Mouse (Mus musculus) brain, embryonic 18.5 days (tissue): ENCODE measurements around the gene Trpm7.
A peak's percentile ranks its signal among the peaks of the same experiment; 100 is the strongest.
"Not testable (repeated sequence)": the region's sequence is repeated elsewhere in the genome, so short reads cannot be mapped to it uniquely, and the experiment has no call there.

ENCODE experiments used
- DNase-seq: peaks from one replicate; pipeline ENCODE4 v3.0.0-alpha.2; 2012; ENCODE audit warnings: low read depth, low spot score

Gene Trpm7

GRCm38 (mm10) chr2:126875871-126876796 lies at the start of gene Trpm7:
Gene Trpm7 (minus strand): TSS chr2:126876230.
- peak; percentile 81 for DNase-seq

DNA sequence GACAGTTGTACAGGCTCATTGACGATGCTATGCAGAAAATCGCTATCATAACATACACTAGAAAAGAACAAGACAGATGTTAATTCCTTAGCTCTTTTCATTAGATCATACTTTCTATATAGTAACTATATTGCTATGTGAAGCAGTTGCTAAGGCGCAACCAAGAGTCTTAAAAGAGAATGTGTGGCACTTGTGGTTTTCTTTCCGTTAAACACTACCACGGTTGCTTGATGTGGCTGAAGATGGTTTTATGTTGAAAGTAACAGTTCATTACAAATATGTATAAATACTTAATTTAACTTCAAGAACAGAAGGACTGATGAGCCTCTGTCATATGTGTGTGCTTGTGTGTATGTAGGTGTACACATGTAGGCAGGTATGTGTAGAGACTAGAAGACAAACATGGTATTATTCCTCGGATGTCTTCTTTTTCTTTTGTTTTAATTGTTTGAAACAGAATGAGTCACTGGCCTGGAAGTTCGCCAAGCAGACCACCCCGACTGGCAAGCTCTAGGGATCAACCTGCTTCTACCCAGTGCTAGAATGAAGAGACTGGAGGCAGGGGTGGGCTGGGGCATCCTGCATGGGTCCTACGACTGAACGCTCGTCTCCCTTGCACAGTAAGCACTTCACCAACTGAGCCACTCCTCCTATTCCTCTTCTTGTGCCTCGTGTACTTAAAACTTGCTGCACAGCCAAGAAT lies 44.5 kb upstream of the Trpm7 start:
- DNase-seq, result no peak

DNA sequence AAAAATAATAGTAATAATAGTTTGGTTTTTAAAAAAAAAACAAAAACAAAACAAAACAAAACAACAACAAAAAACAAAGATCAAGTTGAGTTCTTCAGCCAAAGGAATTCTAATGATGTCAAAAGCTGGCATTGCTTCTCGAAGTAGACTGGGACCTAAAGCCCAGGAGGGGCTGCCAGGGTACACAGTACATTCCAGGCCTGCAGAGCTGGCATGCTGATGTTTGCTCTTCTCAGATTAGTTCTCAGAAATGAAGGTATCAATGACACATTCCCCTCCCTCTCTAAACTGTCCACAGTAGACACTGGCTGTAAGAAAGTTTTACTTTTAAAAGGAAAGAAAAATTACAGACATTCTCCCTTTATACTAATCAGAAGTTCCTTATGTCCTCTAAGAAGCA lies 40.2 kb upstream of the Trpm7 start:
- DNase-seq, result no peak

DNA sequence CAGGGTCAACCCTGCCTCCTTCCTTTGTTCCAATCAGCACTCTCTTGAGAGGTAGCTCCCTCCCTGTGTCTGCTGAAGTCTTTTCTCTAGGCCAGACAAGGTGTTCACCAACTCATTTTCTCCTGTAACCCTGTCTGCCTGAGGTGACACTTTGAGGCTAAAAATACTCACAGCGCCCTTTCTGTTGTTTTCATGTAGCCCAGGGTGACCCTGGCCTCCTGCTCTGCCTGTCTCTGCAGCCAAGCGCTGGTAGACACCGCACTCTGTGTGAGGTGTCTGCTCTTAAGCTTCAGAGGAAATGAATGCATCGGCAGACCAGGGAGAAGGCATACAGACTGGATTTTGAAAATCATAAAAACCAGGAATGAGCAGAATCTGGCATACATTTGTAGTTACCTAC lies 38.1 kb upstream of the Trpm7 start:
- DNase-seq, result no peak

DNA sequence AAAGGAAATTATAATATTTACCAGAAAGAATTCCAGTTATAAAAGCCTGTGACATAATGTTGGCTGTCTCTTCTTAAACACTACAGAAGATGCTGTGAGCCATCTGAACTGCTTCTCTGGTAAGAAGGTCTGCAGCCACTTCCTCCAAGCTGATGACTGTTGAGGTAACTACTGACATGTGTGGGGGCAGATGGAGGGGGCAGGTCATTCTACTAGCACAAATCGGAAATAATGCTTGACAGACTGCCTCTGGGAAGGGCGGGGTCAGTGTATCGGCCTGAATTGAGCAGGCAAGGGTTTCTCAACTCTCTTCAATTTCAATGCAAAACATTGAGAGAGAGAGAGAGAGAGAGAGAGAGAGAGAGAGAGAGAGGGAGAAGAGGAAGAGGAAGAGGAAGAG lies 28.1 kb upstream of the Trpm7 start:
- no peak for DNase-seq

DNA sequence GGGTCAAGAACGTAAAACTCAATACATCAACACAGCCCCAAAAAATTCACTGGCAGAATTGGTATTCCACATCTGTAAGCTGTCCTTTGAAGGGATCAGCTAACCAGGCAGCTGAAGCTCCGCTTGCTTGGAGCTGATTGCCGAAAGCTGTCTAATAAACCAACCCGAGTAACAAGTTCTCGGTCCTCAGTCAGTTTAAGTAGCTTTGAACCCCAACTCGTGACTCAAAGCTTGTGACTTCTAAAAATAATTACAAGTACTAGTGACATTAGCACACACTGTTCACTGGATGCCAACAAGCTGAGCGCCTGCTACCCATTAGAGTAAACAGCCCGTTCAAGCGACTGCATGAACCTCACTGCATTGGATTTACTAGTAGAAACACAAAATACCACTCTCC lies 21.5 kb upstream of the Trpm7 start:
- no peak for DNase-seq

DNA sequence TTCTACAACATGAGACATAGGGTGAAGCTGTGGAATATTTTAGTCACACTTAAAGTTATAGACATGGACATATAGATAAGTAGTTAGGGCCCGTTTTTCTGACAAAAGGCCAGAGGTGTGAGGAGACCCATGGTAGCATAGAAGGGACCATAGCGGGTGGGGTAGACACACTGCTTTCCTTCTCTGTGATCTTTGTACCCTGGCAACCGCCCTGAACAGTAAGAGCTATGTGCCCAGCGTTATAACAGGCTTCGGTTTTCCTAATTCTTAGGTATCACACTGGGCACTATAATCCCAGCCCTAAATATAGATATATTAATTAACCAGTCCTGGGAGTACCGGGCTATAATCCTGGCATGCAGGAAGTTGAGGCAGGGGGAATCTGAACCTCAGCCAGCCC lies 20.9 kb upstream of the Trpm7 start:
- no peak for DNase-seq

DNA sequence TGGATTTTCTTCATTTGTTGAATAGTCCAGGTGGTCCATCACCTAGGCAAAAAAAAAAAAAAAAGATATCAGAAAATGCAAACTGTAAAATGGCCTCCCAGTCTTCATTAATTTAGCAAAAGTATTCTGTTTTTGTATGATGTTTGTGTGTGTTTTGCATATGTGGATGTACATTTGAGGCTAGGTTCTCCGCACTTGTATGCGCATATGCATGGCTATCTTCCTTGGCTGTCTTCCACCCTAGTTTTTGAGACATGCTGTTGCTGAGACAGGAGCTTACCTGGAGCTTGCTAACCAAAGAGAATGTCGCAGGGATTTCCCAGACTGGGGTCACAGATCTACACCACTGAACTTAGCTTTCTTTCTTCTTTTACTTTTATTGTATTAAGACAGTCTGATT lies 18.2 kb upstream of the Trpm7 start:
- no peak for DNase-seq

GRCm38 (mm10) chr2:126892316-126892715 lies 16.3 kb upstream of the Trpm7 start:
- no peak for DNase-seq

DNA sequence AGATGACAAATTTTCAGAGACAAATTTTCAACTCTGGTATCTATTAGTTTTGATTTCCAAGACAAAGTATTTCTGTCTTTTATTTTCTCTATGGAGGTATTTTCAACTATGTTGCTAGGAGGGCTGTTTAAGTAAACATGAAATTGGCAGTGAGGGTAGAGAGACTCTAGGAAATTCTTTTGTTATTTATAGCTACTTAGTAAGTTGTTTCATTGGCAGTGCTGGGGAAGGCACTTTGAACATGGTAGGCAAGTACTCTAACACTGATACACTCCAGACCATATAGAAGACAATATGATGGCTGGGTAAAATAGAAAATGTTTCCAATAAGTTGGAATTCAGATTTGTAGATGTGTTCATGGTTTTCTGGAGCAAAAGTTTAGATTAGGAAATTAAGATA lies 15.7 kb upstream of the Trpm7 start:
- DNase-seq, result no peak

- DNase-seq, result no peak
Measured at GRCm38 (mm10) chr2:126887141-126887540, 11.1 kb upstream of the Trpm7 start.

DNA sequence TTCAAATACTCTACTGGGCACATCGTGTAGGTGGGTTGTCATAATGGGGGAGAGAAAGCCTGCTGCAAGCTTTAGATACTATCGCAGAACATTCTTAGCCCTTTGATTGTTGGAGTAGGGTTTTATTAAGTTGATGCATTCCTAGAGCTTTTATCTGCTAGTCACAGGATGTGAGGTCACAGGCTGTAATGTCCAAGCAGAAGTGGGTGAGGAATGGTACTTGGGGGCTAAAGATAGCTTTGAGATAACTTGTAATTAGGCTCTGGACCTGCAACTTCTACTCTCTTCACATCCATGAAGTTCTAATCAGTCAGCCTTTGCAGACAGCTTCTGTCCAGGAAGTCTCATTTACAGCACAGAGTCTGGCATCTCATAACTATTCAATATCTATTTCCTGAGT lies 9.8 kb upstream of the Trpm7 start:
- DNase-seq, result no peak

- DNase-seq, result not testable (repeated sequence)
Measured at GRCm38 (mm10) chr2:126882711-126883110, 6.7 kb upstream of the Trpm7 start.

DNA sequence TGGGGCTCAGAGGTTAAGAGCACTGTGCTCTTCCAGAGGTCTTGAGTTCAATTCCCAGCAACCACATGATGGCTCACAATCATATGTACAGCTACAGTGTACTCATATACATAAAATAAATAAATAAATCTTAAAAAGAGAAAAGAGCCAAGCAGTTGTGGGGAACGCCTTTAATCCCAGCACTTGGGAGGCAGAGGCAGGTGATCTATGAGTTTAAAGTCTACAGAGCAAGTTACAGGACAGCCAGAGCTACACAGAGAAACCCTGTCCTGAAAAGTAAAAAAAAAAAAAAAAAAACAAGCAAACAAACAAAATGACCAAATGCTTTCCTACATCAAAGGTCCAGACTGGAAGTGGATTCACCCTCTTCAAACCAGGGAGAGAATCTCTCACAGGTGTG lies 2.0 kb upstream of the Trpm7 start:
- no peak for DNase-seq

DNA sequence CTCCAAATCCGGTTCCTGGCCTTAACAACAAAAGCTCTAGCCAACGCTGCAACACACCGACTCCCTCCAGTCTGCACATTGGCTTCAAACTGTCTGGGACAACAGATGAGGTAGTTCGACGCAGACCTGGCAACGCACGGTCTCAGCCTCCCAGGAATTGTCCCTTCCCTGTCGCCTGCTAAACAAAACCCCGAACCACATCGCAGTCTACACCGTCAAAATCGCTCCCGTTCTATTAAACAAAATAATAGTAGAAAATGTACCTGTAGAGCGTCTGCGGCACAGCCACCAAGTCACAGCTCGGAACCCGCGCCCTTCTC lies 554 bp downstream of the Trpm7 start:
- peak; percentile 2 for DNase-seq

DNA sequence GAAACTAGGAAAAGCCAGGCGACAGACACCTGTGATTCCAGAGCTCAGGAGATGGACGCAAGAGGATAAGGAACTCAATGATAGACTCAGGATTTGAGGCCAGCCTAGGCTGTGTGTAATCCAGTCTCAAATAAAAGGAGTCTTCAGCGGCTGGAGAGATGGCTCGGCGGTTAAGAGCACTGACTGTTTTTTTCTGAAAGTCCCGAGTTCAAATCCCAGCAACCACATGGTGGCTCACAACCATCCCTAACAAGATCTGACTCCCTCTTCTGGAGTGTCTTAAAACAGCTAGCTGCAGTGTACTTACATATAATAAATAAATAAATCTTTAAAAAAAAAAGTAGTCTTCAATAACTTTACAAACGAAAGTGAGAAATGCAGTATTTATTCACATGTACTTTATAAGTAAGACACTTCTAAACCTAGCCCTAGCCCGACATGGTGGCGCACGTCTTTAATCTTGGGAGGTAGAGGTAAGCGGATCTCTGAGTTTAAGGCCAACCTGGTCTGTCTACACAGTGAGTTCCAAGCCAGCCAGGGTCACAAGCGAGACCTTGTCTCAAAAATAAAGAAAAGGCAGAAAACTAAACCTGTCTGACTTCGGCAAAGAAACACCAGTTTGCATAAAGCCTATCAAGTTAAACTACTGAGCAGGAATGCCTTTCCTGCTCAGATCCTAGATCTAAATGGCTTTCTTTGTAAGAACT lies 1.1 kb downstream of the Trpm7 start:
- DNase-seq, result no peak

GRCm38 (mm10) chr2:126866301-126866700 lies 9.7 kb downstream of the Trpm7 start:
- no peak for DNase-seq

DNA sequence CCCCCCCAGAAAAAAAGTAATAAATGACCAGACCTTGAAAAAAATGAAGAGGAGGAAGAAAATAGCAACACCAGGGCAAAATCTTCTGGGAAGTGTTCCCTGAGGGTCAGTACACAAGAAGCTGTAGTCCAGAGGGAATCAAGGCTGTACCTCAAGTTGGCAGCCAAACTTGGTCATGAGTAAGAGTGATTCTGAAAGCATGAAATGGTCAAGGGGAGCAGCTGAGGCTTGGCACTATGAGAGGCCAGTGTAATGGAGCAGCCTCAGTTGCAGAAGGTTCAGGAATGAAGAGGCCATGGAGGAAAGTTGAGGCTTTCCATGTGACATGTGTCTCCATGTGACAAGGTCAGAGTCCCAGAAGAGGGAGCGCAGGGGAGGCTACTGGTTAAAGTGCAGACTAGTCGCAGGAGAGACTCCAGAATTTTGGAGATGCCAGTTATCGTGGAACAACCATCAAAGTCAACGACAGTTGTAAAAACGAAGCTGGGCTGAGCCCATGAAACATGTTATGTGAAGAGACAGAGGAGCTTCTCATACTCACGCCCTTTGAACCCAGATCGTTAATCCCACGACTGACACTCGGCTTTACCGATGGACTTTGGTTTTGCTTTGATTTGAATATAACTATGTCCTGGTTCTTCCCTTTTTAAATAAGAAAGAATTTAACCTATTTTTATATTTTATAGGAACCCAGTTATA lies 10.4 kb downstream of the Trpm7 start:
- no peak for DNase-seq

DNA sequence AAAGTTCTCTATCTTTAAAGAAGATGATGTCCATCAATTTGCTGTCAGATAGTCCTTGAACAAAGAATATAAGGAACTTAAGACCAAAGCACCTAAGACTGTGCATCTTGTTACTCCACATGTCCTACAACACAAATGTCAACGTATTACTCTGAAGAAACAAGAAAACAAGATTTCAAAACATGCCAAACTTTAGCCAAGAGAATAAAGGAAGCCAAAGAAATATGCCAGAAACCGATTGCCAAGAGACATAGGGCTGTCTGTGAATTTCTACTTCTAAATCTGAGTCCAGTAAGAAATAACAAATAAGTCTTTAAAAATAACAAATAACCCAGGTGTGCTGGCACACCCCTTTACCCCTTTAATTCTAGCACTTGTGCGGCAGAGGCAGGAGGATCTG lies 11.0 kb downstream of the Trpm7 start:
- no peak for DNase-seq

DNA sequence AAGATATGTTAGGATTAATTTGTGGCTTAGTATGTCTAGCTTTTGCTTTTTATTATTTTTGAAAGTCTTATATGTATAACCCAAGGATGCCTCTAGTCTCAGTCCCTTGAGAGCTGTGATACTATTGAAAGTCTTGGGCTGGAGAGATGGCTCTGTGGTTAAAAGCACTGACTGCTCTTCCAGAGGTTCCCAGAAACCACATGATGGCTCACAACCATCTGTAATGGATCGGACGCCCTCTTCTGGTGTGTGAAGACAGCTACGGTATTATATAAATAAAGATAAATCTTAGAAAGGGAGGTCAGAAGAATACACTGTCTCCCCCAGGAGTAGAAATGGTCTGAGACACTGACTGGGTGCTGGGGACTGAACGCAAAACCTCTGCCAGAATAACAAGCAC lies 31.3 kb downstream of the Trpm7 start:
- DNase-seq, result no peak

- no peak for DNase-seq
Measured at GRCm38 (mm10) chr2:126838848-126839247, 37.2 kb downstream of the Trpm7 start.

DNA sequence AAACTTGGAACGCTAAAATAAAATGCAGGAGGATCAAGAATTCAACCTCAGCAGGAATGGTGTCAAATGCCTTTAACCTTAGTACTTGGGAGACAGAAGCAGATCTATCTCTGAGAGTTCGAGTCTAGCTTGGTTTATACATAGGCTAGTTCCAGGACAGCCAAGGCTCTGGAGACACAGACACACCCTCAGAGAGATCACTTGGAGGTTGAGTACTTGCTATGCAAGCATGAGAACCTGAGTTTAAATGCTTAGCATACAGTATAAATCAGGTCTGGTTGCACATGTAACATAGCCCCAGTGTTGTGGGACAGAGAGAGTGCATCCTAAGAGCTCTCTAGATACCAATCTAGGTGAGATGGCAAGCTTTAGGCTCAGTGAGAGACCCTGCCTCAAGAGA lies 58.6 kb downstream of the Trpm7 start:
- DNase-seq, result no peak
